Mouse (Mus musculus): ENCODE results near the gene P4ha1. TPM values are rescaled to one million over a fixed set of nuclear protein-coding genes. Genes with fewer than 3 reads are reported as not detected.

The P4ha1 gene
- polyA plus RNA-seq (2021; fragmentation: Nextera tagmentation): 26.9 and 27.1 TPM in 2 replicates
- long read RNA-seq, experiment 1, full-length matches to known transcripts: 275 of 338 reads
- long read RNA-seq, experiment 1, partial matches to known transcripts: 22 of 338 reads
- long read RNA-seq, experiment 1, other reads (novel, unspliced or antisense): 41 of 338 reads
- long read RNA-seq, experiment 2, full-length matches to known transcripts: 29 of 52 reads
- long read RNA-seq, experiment 2, partial matches to known transcripts: 10 of 52 reads
- long read RNA-seq, experiment 2, other reads (novel, unspliced or antisense): 13 of 52 reads

GRCm38 (mm10) chr10:59323100-59323487 lies at the start of gene P4ha1:
P4ha1 (plus strand) TSS chr10:59323296.

GRCm38 (mm10) chr10:59395461-59395860 lies 72.4 kb downstream of the P4ha1 start, which contains the start of gene Gm10273:
Gm10273 (plus strand) TSS chr10:59395632.

GRCm38 (mm10) chr10:59402899-59403792 lies 80.0 kb downstream of the P4ha1 start, which contains the start of gene Pla2g12b:
Pla2g12b (plus strand) TSS chr10:59403660.

Other genes with a start within 250 kb of the P4ha1 start
- gene Sept10, start 101.4 kb upstream of the P4ha1 start, polyA plus RNA-seq (2021; fragmentation: Nextera tagmentation): 8.5 and 11.0 TPM in 2 replicates
- 4.3 and 4.4 TPM in 2 replicates for gene Sowahc, start 101.3 kb upstream of the P4ha1 start, polyA plus RNA-seq (2021; fragmentation: Nextera tagmentation)
- gene Gm10273, start 72.3 kb downstream of the P4ha1 start, polyA plus RNA-seq (2021; fragmentation: Nextera tagmentation): 7.9 and 8.2 TPM in 2 replicates
- gene Pla2g12b, start 80.4 kb downstream of the P4ha1 start, polyA plus RNA-seq (2021; fragmentation: Nextera tagmentation): not detected in 2 replicates
- gene Oit3, start 118.5 kb downstream of the P4ha1 start, polyA plus RNA-seq (2021; fragmentation: Nextera tagmentation): 0.21 and 0.51 TPM in 2 replicates